Mouse (Mus musculus) 3T3-L1 (cell line): ENCODE measurements around the gene Nbl1.

Experiments used
- DNase-seq: peaks from one replicate; pipeline ENCODE4 v3.0.0-alpha.2; 2015; ENCODE audit warnings: low read depth, low spot score

Gene Nbl1

GRCm38 (mm10) chr4:139032521-139032920 lies 60.3 kb downstream of the Nbl1 start:
- no peak for DNase-seq
